Mouse (Mus musculus) heart, adult 18-20 months (tissue): ENCODE measurements around the gene Foxp2. TPM values are rescaled to one million over a fixed set of nuclear protein-coding genes. Genes with fewer than 3 reads are reported as not detected.

Source experiments
- DNase-seq, 2 experiments: peaks; one replicate each; pipeline ENCODE4 v3.0.0; 2021 to 2022; ENCODE audit warnings: mixed read lengths in 1 of 2
- long read RNA-seq, 2 experiments: library from polyadenylated mRNA; stranded (forward); transcript quantifications; one replicate each; pipeline ENCODE4 v2.0.0; 2021
- total RNA-seq, 2 experiments: library from RNA; stranded (reverse); gene quantifications; 2 replicates each; pipeline ENCODE4 v1.2.3; 2021

Gene Foxp2
- total RNA-seq: 1 to 10 TPM; 1.3 to 2.3 TPM
- long read RNA-seq, experiment 1, partial matches to known transcripts: 2 of 3 reads
- long read RNA-seq, experiment 1, other reads (novel, unspliced or antisense): 1 of 3 reads
- long read RNA-seq, experiment 2: 0 reads

DNA sequence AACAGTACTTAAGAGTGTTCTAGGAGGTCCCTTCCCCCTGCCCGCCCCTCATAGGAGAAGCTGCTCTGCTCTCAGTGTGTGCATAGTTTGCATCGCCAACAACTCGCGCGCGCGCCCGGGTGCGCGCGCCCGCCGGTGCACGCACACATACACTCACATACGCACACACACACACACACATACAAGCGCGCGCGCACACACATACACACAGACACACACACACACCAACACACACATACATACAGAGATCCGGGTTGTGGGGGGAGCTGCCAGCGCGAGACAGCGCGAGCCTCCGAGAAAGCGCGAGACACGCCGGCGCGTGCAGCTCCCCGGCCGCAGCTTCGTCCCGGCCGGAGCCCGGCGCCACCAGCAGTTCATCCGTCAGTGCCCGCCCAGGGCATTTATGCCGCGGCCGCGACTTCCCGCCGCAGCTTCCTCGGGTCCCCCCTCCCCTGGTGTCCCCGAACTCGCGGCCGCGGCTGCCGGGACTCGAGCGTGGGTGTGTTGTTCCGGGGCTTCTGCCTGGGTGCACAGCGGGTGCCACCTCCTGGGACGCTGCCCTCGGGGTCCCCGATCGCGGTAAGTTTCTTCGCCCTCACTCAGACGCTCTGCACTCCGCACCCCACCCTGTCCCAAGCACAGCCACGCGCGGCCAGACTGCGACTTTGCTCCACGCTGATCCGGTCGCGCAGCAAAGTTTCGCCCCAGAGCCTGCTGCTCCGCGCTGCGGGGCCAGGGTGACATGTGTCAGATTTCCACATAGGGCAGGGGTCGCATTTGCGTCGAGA lies at the start of gene Foxp2:
Gene Foxp2, plus strand, starts transcription at position 167 of the 788 bp plus-strand sequence.
- DNase-seq: peak; percentile 33 to 55

DNA sequence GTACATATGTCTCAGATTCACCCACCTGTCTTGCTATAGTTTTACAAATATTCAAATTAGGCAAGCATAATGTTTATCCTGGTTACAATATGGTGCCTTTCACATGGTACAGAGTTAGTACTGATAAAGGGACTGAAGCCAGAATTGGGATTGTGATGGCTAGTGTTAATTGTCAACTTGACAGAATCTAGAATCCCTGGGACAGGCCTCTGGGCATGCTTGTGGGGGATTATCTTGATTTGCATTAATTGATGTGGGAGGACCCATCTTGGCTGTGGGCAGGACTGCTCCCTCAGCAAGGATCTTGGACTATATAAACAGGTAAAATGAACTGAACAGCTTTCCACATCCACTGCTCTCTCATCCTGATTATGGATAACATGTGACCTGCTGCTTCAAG lies 15.9 kb upstream of the Foxp2 start:
- no peak for DNase-seq

DNA sequence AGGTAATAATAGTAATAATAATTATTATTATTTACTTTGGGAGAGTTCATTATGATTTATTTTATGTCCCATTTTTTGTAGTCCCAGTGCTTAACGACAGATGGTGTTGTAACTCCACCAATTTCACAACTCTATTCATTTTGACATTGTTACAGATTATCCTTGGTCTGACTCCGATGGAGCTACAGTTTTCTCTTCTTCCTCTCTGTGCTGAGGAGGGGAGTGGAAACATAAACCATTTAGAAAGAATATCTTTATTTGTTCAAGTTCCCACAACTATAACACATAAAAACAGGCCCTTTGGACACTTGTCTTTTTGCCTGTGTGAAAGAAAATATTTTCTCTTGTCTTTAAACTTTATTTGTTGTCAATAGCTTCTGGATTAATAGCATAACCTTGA lies 4.1 kb upstream of the Foxp2 start:
- peak; percentile 5 to 28 for DNase-seq

DNA sequence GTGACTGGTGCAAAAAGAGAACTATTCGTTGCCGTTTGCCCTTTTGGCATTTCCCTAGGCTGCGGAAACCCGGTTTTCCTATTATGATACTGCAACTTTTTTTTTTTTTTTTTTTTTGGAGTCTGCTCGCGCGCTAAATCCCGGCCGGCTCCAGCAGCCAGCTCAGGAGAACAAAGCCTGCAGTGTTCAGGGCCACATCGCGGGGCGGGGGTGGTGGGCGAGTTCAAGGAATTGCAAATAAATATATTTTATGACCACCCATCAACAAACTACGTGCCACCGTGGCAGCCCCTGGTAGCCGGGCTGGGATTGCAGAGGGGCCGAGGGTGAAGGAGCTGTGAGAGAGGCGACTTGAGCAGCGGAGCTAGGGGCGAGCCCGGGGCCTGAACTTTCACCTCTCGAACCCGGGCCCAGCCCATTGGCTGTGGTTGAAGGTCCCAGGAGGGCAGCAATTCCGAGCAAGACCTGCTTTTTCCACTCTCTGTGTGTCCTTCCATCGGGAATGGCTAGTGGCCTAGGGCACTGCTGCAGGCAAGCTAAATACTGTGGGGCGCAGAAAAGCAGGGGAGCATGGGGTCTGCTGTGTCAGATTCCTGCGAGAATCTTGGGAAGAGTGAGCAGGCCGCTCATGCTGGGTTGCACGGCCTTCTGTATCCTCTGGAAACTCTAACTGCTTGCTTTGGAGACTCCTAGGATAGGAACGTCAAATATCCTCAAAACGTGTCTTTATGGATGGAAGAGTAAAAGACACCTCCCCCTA lies 2.9 kb upstream of the Foxp2 start:
- peak; percentile 6 to 24 for DNase-seq

DNA sequence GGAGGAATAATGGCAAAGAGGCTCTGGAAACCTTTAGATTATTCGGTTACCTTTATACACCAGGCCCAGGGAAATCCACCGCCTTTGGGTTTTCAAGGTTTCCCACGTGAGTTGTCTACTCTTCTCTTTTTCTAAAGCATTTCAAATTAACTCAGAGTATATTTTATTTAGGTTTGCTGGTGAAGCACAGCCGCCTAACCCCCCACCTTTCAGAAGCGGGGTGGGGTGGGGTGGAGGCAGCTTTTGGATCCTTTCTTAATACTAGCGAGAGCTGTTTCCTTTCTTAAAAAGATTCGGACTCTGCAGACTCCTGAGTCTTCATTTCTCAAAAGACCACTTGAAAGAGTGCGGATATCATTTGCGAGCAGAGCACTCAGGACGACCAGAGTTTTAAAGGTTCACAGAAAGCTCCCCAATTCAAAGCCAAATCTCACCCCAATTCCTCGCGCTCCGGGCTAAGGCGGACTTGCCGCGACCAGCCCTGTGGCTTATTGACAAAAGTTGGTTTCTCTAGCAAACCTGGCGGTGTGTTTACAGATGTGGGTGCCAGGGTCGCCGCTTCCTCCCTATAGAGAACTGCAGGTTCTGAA lies 2.0 kb upstream of the Foxp2 start:
- peak in 1 of 2 experiments; percentile 31 for DNase-seq

DNA sequence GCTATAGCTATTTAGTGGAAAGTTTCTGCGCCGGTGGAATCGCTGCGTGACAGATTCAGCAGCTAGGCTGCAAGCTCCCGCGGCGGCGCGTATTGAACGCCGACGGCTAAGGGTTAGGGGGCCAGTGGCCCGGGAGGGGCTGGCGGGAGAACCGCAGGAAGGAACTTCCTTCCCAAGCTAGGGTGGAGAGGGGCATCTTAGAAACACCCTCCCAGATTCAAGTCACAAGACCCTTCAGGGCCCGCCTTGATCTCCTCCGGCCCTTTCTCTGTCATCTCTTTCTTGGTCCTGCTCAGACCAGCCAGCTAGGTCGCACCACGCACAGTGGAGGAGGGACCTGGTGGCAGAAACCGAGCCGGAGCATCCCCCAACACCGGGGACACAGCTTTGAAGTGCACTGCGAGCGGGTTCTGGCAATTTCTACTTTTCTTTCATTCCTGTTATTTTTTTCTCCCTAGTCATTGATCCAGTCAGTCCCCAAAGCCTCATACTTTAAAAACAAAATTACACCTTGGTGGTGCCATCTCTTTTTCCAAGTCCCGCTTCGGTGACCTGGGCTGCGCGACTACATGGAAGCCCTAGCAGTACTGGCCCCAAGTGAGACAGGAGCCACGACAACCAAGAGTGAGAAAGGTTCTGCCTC lies 1.1 kb upstream of the Foxp2 start:
- peak; percentile 19 to 47 for DNase-seq

DNA sequence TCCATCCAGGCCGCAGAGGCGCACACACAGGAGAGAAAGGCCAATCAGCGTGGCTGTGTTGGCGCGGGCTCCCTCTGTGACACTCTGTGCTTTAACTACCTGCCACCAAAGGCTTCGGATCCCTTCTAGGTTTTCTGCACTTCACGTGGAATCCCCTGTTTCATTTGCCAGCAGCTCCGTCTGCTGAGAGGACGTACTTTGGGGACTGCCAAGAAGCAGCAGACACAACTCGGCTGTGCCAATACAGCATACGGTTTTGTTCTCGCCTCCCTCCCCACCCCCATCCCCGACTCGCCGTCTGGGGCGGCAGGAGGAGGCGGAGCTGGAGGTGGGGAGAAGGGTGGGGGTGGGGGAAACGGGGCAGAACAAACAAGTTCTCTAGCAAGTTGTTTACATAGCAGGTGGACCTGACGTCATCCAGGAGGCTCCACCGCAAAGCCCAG lies 549 bp upstream of the Foxp2 start:
- peak; percentile 77 to 79 for DNase-seq

DNA sequence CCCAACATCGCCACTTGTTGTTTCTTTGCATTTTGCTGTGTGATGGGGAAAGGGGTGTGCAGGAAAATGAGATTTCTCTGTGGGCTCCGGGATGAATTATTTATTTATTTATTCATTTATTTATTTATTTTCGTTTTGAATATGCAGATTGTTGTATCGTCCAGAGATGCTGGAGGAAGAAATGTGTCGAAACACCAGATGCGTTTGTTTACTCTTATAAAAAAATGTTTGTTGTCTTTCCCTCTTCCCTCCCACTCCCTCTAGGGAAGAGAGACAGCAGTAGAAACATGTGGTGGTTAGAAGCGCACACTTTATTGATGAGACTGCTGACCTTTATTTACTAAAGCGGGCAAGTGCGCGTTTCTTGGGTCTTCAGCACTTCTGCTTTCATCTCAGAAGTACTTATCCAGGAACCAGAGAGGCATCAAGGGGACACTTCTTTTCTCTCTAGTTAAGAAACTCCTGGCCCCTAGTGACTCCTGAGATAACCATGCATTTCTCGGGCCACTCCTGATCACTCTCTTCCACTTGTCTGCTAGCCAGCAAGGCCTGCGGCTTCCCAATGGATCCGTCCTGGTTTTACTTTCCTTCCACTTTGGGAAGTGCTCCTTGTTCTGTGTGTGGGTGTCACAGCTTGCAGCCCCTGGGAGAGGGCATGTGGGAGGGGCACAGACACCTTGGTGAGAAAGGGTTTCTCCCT lies 972 bp downstream of the Foxp2 start:
- DNase-seq: peak in 1 of 2 experiments; percentile 30

DNA sequence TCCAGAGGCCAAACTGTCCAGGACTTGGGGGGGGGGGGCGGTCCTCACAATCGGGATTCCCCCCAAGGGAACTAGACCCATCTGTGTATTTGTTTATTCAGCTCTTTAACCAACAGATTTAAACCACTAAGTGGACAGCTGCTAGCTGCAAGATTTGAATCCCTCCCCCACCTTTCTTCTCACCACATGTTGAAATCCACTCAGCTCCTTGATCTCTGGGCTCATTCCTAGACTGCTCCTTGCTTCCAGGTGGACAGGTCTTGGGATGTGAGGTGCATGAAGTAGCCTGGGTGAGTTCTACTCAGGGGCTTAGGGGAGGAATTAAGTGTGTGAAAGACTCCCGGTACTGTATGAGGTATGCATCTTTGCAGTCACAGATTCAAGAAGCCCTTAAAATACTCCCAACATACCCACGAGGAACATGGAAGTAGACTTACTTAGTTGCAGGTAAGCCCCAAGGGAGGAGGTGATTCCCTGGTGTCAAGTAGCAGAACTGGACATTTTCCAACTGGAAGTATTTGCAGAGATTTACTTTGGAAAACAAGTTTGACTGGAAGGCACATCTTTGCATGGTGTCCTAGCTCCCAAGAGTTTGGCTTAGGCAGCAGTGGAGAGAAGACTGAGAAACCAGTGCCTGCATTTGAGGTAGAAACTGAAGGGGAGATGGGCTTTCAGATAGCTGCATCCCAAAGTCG lies 2.3 kb downstream of the Foxp2 start:
- DNase-seq: peak in 1 of 2 experiments; percentile 9

DNA sequence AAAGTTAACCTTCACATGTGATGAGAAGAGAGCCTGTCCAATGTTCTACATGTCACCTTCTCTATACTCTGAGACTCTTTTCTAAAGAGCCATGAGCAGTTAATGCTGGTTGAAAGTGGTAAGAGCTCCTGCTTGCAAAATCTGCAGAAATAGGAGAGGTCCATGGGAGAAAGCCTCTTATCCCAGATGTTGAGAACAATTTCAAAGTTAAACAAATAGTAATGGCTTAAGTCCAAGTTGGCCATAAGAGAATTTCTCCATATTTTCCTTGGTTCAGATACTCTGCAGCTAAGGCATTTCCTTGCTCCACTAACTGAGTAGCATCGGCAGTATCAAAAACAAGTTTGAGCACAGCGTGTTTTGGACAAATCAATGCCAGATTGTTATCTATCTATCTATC lies 13.9 kb downstream of the Foxp2 start:
- DNase-seq: no peak

DNA sequence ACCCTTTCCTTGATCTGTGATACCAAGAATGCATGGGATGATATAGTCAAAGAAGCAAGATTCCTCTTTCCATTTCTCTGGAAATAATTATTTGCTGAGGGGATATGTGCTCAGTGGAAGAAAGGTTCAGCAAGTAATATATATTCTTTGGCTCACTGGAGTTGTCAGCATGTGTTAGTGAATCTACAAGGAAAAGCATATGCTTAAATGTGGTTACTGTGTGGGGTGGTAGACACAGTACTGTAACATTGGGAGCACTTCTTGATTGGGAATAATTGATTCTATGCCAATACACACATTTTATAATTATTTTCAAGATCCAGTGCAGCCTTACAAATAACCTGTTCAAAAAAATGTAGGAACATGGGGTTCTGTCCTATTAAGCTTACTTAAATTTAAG lies 21.6 kb downstream of the Foxp2 start:
- no peak for DNase-seq

DNA sequence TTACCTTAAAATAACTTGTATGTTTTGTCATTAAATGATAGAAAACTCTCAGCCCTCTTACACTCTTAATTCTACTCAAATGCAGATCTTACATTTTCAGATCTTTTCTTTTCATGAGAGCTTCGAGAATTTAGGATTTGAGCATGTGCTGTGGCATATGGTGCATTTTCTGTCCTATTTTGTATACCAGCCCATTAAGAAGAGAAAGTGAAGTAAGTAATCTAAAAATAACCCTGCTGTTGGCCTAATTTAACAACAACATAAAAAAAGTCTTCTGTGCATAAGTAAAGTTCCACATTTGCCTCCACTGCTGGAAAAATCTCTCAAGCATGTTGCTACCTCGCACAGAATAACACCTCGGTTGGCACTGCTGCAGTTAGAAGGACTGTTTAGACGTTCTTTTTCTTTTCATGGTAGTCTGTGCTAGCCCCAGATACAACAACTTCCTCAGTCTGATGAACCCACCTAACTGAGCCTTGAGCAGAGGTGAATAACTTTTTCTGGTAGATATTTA lies 23.9 kb downstream of the Foxp2 start:
- DNase-seq: no peak

DNA sequence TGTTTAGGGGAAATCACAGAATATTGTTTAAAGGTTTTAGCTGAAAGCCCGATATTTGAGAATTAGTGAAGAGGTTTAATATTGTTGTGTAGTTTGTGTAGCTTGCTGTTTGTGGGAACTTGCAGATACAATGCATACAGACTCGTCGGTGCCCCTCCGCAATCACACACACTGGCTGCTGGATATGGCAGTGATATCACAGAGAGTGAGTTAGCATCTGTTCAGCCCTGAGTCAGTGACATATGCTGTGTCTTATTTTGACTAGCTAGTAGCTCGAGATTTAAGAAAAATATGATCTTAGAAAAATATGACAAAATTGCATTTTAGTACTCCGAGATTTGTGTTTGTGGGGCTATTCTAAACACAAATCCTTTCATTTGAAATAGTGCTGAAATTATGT lies 49.9 kb downstream of the Foxp2 start:
- DNase-seq: no peak

DNA sequence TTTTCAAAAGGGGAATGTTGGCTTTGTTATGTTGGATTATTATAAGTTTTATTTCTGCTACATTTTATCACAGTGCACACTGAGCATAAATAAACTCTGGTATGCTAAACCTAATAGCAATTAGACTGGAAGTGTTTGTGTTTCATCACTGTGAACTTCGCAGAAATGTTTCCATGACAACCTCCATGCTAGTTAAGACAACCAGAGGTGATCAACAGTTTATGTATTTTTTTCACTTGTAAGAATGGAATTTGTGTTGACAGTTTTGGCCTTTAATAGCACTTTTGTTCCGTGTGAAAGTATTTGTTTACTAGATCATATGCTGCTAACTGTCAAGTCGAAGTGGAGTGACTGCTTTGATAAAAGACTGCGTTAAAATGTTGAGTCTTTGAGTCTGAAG lies 51.6 kb downstream of the Foxp2 start:
- no peak for DNase-seq

DNA sequence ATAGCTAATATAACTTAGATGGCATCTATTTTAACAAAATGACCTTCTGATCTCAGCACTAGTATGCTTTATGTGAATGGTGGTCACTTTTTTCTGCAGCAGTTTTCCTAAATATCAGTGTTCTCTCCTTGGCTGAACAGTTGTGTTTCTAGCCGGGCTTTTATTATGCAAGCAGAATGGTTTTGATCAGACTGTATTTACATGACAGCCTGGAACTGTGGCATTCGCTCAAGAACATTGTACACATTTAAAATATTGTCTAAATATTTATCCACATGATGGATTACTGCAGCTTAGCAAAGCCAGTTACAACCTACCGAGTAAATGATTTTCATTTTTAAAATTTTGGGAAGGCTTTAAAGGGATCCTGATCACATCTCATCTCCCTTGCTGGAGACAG lies 75.9 kb downstream of the Foxp2 start:
- no peak for DNase-seq

DNA sequence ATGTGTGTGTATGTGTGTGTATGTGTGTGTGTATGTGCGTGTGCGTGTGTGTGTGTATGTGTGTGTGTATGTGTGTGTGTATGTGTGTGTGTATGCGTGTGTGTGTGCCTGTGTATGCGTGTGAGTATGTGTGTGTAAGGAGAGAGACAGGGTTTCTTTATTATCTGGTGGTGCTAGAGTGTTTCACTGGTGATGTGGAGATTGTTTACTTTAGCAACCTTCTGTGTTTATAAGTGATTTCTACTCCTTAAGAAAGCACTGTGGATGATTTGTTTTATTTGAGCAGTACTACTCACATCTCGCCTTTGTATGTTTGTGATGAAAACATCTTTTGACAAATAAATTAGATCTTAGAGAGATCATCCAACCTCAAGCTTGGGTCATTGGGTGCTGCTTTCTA lies 77.1 kb downstream of the Foxp2 start:
- DNase-seq: no peak

DNA sequence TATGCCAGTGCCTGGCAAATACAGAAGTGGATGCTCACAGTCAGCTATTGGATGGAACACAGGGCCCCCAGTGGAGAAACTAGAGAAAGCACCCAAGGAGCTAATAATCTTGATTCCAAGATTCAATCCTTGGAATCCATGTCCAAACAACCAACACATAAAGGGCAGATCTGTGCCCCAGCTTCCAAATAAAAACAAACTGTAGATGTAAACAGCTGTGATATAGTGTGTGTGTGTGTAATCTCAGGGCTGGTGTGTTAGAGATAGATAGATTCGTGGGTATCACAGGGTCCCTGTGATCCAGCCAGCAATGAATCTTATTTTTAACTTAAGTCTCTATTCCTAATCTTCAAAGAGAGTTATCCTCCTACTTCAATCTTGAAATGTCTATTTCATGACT lies 107.0 kb downstream of the Foxp2 start:
- no peak for DNase-seq

DNA sequence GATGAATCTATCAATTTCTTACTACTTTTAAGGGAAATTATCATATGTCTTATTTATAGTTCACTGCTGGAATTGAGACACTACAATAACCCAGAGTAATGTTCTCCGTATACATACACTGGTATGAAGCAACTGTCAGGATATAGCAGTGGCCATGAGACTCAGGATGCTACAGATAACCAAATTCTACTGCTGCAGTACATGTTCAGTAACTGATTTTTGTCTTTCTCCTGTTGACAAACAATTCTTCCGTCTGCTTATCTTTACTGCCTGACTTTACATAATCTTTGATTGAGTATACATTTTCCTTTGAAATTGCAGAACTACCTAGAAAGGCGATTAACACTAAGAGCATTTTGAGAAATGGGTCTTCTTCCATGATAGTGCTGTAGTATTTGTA lies 127.3 kb downstream of the Foxp2 start:
- DNase-seq: no peak

DNA sequence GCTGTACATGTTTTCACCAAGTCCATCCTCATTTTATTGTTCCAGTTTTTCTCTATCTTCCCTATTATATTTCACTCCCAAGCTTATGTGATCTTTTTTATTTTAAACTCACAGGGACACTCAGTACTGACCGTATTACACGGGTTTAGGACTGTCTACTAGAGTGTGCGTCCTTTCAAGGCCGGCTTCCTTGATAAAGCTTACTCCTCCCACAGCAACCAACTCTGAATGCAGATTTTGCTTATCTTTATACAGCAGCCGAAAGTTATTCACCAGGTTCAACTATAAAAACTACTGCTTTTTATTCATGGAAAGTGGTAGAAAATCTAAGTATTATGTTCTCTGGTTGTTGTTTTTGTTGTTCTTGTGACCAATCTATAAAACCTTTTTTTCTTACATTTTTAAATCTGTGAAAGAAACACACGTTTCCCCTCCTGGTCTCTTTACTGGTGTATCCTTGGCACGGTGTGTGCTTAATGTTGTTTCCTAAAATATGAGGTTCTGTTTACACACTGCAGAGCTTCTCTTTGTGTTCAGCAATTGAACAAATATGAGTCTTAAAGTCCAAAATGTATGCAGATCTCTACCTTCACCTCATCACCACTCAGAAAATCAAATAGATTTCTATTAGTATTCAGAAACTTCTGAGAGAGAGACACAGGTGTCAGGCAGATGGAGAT lies 128.4 kb downstream of the Foxp2 start:
- no peak for DNase-seq

DNA sequence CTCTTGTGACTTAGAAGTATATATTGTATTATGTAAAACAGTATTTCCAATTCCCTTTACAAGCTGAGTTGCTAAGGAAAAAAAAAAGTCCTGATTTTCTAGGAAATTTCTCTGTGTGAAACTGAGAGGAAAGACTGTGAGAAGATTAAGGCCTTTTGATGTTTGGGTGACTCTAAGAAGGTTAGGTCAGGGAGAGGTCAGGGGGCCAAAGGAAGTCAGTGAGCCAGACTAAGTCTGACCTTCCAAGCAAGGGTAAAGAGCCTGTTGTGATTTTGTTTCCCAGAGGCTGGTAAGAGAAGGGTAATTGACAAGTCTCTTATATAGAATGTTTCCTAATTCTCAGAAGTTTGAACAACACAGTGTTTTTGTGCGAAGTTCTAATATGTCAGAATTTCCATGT lies 162.1 kb downstream of the Foxp2 start:
- no peak for DNase-seq
